Mouse (Mus musculus): ENCODE results near the gene AC109138.7.

Gene AC109138.7

GRCm38 (mm10) chr19:4193129-4193528, 21.0 kb upstream of the AC109138.7 start:
- peak in 1 of 2 experiments; percentile 8 for DNase-seq

GRCm38 (mm10) chr19:4194021-4194724, 20.0 kb upstream of the AC109138.7 start:
- no peak for DNase-seq

GRCm38 (mm10) chr19:4194776-4195650, 19.1 kb upstream of the AC109138.7 start:
- peak in 1 of 2 experiments; percentile 15 for DNase-seq

- DNase-seq: peak in 1 of 2 experiments; percentile 9
Observed at GRCm38 (mm10) chr19:4196048-4196447, 18.1 kb upstream of the AC109138.7 start.

- peak; percentile 43 to 54 for DNase-seq
Observed at GRCm38 (mm10) chr19:4196548-4196947, 17.6 kb upstream of the AC109138.7 start.

GRCm38 (mm10) chr19:4197180-4197579, 17.0 kb upstream of the AC109138.7 start:
- DNase-seq: no peak

- peak; percentile 97 to 98 for DNase-seq
Observed at GRCm38 (mm10) chr19:4201291-4201909, 12.8 kb upstream of the AC109138.7 start, which contains the start of gene Rad9a. Gene Rad9a (minus strand): TSS chr19:4201662.

- DNase-seq: no peak
Observed at GRCm38 (mm10) chr19:4202149-4202548, 12.0 kb upstream of the AC109138.7 start.

GRCm38 (mm10) chr19:4203148-4203547, 11.0 kb upstream of the AC109138.7 start:
- DNase-seq: no peak

- DNase-seq: peak in 1 of 2 experiments; percentile 9
Observed at GRCm38 (mm10) chr19:4203604-4204326, 10.4 kb upstream of the AC109138.7 start.

GRCm38 (mm10) chr19:4204889-4205288, 9.3 kb upstream of the AC109138.7 start:
- DNase-seq: peak in 1 of 2 experiments; percentile 10

GRCm38 (mm10) chr19:4206971-4207370, 7.2 kb upstream of the AC109138.7 start:
- DNase-seq: peak; percentile 80 to 87

- DNase-seq: no peak
Observed at GRCm38 (mm10) chr19:4208563-4208962, 5.6 kb upstream of the AC109138.7 start.

- DNase-seq: peak in 1 of 2 experiments; percentile 12
Observed at GRCm38 (mm10) chr19:4211891-4212588, 2.1 kb upstream of the AC109138.7 start.

GRCm38 (mm10) chr19:4213524-4213974, 608 bp upstream of the AC109138.7 start:
- peak; percentile 55 to 74 for DNase-seq

- DNase-seq: peak; percentile 63 to 79
Observed at GRCm38 (mm10) chr19:4214771-4215450, 754 bp downstream of the AC109138.7 start.

GRCm38 (mm10) chr19:4215451-4215840, 1.3 kb downstream of the AC109138.7 start:
- DNase-seq: peak in 1 of 2 experiments; percentile 48

- DNase-seq: peak; percentile 73 to 82
Observed at GRCm38 (mm10) chr19:4216041-4216685, 2.0 kb downstream of the AC109138.7 start.

GRCm38 (mm10) chr19:4217140-4217539, 3.0 kb downstream of the AC109138.7 start:
- DNase-seq: peak in 1 of 2 experiments; percentile 21

- no peak for DNase-seq
Observed at GRCm38 (mm10) chr19:4217855-4218254, 3.7 kb downstream of the AC109138.7 start.

All from kidney, postnatal 4 days (tissue).